Mouse (Mus musculus) cerebellum, postnatal 10 days (tissue): ENCODE measurements at regions not wholly inside any gene's neighbourhood (a gene's known extent, or its start where the extent isn't known, plus 50 kb on each side); places are given as distances from the start of the nearest gene placed in this dataset.

ENCODE experiments used
- DNase-seq, 2 experiments: peaks; one replicate each; pipeline ENCODE4 v3.0.0; 2021; ENCODE audit warnings: mixed read lengths in 2 of 2

- peak; percentile 54 to 63 for DNase-seq
Measured at GRCm38 (mm10) chr15:74461935-74462334, 174.2 kb downstream of the Mroh4 start.

GRCm38 (mm10) chr15:74459345-74459975 is 176.7 kb downstream of the Mroh4 start:
- DNase-seq = no peak

DNA sequence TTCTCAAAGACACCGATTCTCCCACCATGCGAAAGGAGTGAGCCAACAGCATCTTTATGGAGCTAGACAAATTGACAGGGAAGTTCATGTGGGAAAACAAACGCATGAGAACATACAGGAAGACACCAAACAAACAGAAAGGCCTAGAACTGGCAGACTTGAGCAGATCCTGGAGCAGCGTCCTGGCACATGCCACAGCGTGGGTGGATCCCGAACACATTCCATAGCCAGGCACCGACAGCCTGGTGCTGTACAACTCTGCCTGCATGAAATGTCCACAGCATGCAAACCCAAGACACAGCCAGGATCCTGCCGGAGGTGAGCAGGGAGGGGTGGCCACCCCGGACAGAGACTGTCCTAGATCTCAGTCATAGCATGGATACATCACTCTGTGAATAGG is 177.2 kb downstream of the Mroh4 start:
- peak; percentile 38 to 43 for DNase-seq

GRCm38 (mm10) chr15:74457965-74458364 is 178.2 kb downstream of the Mroh4 start:
- DNase-seq = no peak

DNA sequence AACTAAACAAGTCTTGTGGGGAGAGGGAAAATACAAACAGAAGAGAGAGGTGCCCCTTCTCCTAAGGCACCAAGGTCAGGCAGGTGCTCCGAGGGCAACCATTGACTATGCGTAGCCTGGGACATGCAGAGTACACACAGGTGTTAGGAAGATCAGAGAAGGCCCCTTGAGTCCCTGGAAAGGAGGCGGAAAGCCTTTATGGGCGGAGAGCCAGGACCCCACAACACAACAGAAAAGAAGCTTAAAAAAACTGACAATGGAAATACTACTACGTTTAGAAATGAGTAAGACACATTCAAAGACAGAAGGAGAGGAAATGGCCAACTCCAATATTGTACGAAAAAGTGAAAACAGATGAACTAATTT is 179.5 kb downstream of the Mroh4 start:
- DNase-seq = no peak

GRCm38 (mm10) chr15:74455921-74456674 is 180.1 kb downstream of the Mroh4 start:
- DNase-seq = peak; percentile 44 to 67

DNA sequence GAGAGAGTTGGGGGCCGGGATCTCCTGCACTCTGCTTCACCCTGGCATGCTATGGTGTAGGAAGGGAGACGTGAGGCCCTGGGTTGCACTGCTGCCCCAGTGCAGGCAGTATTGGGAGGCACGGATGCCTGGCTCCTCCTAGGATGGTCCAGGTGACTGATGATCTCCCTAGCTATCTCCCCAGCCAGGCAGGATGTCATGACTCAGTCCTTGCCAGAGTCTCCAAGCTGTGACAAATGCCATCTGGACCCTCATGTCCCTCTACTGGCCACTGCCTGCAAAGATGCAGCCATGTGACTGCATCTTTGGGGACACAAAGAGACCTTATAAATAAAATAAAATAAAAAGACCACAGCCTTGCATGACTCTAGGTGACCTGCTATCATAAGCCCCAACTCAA is 181.6 kb downstream of the Mroh4 start:
- peak; percentile 76 to 78 for DNase-seq

DNA sequence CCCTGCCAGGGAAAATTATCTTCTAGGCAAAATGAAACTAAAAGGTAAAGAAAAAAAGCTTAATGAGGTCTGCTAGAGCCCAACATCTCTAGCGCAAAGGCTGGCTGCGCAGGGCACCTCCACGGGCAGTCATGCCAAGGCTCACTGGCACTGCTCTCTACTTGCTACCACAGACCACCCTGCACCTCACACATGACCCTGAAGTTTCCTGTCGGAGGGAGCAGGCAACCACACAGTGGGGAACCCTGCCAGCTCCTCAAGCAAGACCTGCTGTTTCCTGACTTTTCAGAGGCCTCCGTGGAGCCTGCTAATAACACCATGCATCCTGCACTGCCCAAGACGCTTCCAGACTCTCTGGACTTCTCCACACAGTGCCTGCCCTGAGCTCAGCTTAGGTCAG is 182.3 kb downstream of the Mroh4 start:
- DNase-seq = peak; percentile 36 to 40

DNA sequence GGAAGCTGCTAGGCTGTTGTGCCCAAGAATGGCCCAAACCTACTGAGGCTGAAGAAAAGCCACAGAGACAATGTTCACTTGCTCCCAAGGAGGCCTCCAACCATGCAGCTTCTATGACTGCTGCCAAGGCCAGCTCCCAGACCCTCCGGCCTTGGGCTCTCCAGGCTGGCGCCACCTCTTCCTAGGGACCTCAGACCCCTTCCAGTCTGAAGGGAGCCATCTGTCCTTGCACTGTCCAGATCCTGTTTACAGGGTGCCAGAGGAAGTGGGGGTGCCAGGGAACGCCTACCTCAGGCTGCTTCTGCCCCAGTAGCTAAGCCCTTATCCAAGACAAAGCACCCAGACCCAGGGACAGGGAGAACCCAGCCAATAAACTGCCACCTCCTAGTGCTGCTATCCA is 183.7 kb downstream of the Mroh4 start:
- DNase-seq = peak; percentile 60 to 74

GRCm38 (mm10) chr15:74441889-74442288 is 194.3 kb downstream of the Mroh4 start:
- no peak for DNase-seq

GRCm38 (mm10) chr15:74426989-74427388 is 209.2 kb downstream of the Mroh4 start:
- DNase-seq = peak; percentile 67 to 74

DNA sequence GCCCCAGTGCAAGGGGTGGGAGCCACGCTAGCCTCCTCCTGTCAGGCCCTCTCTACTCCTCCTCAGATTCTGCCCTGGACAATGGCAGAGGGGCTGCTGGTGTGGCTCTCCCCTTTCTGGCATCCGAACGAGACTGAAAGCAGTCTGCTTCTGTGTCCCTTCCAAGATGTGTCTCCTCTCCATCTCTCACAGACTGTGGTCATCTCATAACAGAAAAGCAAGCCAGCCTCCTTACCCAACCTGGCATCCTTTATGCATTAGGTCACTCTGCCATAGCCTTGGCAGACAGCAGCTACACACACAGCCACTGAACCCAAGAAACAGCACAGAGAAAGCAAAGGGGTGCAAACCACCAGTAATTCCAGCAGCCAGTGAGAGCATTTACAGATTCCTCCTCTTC is 213.2 kb downstream of the Mroh4 start:
- peak; percentile 68 to 69 for DNase-seq

DNA sequence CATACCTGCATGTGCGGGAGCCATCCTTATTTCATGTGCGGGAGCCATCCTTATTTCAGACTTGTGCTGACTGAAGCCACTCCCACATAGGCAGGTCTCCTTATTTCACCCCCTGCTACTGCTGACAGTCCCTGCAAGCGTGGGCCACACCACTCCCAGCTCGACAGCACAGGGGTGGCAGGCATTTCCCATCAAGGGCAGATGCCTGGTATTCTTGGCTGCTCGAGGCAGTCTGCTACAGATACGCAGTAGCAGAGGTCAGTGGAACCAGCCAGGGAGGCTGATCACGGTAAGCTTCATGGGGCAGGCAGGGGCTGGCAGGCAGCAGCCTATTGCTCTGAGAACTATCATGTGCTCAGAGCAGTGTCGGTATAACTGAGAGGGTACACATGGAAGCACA is 215.6 kb downstream of the Mroh4 start:
- DNase-seq = no peak

DNA sequence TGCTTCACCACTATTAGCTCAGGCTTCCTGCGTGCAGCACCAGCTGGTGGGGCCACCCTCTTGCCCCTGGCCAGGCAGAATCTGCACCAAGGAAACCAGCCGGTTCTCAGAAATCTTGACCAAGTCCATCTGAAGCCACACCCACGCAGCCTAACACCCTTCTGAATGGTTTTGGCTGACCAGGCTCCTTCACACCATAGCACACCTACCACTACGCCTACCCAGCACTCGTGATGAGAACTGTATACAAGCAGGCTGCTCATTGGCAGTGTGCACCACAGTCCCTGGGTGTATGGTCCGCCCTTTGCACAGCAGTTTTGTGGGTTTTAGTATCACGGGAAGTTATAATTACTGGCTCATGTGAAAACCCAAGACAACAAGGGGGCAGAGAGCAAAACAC is 217.5 kb downstream of the Mroh4 start:
- no peak for DNase-seq

DNA sequence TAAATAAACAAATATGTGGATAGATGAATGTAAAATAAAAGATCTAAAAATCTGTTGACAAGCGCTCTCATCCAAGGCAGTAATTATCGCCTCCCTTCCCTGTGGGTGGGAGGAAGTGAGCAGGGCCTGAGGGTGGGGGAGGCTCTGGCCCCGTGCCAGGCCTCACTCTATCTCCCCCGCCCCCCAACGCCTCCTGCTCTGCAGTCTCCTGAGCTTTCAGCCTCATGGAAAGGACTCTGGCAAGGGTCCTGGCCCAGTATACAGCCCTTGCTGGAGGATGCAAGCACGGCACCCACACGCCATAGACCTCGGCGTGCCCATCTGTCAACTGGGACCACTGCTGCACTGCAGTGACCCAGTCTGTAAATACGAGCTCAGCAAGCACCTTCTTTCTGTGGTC is 222.9 kb downstream of the Mroh4 start:
- DNase-seq = peak in 1 of 2 experiments; percentile 45

GRCm38 (mm10) chr15:74412261-74412660 is 223.9 kb downstream of the Mroh4 start:
- peak; percentile 67 to 68 for DNase-seq

GRCm38 (mm10) chr15:74411097-74411496 is 225.1 kb downstream of the Mroh4 start:
- DNase-seq = peak in 1 of 2 experiments; percentile 53

- no peak for DNase-seq
Measured at GRCm38 (mm10) chr15:74404866-74405265, 231.3 kb downstream of the Mroh4 start.

DNA sequence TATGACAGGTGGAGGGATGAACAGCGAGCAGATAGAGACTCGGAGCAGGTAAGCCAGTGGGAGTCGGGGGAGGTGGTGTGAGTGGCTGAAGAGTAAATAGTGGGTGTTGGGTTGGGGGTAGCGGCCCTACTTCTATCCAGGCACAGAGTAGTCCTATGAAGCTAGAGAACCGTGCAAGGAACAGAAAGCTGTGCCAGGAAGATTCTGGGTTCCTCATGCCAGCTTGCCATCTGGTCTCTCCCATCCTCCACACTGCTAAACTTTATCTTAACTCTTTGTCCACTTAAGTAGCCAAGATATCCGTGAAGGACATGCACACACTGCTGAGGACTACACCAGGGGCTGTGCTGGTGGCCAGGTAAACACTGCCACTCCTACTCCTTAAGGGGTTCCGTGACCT is 234.9 kb downstream of the Mroh4 start:
- DNase-seq = peak in 1 of 2 experiments; percentile 39

DNA sequence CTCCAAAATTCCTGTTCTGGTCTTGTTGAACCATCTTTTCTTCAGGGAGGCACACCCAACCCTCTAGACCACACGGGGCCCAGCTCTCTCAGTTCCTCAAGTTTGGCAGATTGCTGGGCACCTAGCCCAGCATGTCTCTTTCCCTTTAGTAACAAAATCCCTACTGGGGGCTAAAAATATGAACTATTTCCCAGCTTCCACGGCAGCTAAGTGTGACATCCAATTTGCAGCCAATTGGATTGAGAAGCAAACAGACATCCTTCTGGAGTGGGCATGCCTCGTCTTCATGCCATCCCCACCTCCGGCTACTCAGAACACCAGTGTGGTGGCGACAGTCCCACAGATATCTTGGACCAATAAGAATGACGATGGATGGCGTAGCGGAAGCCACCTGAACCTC is 240.1 kb downstream of the Mroh4 start:
- DNase-seq = no peak

DNA sequence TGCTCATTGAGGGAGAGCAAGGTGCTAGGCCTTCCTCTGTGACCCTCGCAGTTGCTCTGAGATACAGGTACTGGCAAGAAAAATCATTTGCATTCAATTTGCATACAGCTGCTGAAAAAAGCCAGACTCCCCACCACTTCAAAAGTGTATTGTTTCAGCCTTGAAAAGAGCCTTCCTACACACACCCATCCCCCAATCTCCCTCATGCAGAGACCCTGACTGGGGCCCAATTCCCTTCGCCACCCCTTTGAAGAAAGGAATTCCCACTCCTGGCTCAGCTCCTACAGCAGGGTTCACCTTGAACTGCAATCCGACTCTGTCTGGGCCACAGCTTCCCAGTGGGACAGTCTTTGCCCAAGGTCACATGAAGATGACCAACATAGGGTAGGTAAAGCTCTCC is 248.6 kb downstream of the Mroh4 start:
- DNase-seq = no peak

DNA sequence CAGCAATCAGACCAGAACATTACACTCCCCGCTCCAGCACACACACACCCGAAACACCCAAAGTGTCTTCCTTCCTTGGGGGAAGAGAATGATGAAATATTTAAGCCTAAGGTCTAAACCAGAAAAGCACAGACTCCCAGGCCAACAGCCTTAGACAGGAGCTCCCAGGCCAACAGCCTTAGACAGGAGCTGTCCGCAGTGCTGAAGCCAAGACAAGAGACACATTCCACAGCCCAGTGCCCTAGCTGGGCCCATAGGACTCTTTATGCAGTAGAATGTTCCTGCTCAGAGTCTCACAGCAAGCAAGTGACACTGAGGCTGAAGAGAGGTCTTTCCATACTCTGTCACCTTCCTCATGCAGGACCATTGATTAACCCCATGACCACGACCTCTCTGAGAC is 253.6 kb downstream of the Mroh4 start:
- no peak for DNase-seq

DNA sequence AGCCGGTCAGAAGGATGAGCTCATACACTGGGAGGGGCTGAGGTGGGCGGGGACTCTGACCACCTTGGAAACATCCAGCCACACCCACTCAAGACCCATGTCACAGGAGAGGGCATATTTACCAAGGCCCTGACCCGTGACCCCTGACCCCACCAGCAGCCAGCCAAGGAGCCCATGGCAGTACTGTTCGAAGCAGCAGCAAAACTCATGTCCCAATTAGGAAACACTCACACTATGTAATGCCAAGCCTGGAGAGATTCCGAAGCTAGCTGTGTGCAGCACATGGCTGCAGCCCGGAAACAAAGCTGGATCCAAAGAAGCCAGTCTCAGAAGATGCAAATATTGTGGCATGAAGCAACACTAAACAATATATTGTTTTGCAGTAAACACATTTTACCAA is 256.8 kb downstream of the Mroh4 start:
- no peak for DNase-seq

DNA sequence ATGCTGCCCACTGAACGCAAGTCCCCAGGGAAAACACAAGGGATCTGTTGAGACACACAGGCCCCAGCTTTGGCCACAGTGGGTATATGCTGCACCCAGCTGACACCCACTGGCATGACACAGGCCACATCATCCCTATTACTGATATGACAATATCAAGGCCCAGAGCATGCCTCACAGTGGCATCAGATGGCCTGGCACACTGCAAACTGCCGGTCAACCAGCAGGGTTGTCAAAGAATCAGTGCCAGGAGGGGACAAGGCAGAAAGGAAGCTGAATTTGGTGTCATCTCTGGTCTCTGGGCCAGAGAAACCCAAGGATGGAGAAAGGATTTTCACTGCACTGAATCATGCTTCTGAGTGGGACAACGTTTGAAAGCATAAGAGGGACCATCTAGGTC is 266.7 kb downstream of the Mroh4 start:
- peak; percentile 51 to 55 for DNase-seq

DNA sequence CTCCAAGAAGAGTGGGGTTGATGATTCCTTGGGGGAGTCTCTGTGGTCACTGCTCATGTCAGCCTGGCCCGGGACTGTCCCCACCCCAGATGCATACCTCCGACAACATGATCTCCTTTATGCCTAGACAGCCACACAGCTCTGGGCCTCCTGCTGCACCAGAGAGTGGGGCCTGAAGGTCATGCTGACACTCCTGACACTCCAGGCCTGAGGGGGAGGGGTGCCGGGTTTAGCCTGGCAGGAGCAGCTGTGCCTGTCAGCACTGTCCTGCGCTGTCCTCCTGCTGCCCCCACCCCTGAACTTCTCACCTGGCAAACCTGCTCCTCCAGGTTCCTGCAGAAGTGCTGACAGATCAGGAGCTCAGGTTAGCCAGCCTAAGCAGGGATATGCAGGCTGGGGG is 288.2 kb downstream of the Mroh4 start:
- DNase-seq = no peak
